Mouse (Mus musculus) v-Abl transformed pro-B cells (cell line): ENCODE results near the gene Ccdc180.

Experiments used
- in situ Hi-C, 2 experiments: fragments of 400-800 bp; cut with MboI; formaldehyde crosslinking; loops; one replicate each; pipeline ENCODE4 v1.15.1; 2025; ENCODE audit not compliant: unreplicated experiment in 2 of 2

Gene Ccdc180

GRCm38 (mm10) chr4:45909924-45910323 lies 19.8 kb downstream of the Ccdc180 start:
- in situ Hi-C loops: no loop called here

GRCm38 (mm10) chr4:45911256-45911655 lies 21.2 kb downstream of the Ccdc180 start:
- in situ Hi-C loops: no loop called here

GRCm38 (mm10) chr4:45911876-45912275 lies 21.8 kb downstream of the Ccdc180 start:
- in situ Hi-C loops: no loop called here

- in situ Hi-C loops: no loop called here
These were observed 27.0 kb downstream of the Ccdc180 start for GRCm38 (mm10) chr4:45917091-45917490.

- in situ Hi-C loops: no loop called here
These were observed 31.7 kb downstream of the Ccdc180 start for GRCm38 (mm10) chr4:45921663-45922435.

GRCm38 (mm10) chr4:45924011-45924410 lies 33.9 kb downstream of the Ccdc180 start:
- in situ Hi-C loops: no loop called here

- in situ Hi-C loops: no loop called here
These were observed 38.5 kb downstream of the Ccdc180 start for GRCm38 (mm10) chr4:45928561-45928960.

- in situ Hi-C loops: loop anchor here (5.0 to 10.0 kb wide), 2 partner anchors 181 to 183 kb away; no protein-coding TSS in a partner anchor
These were observed 51.5 kb downstream of the Ccdc180 start for GRCm38 (mm10) chr4:45941628-45942044.

- in situ Hi-C loops: loop anchor here in 1 of 2 experiments (10.0 kb wide), 1 partner anchor 177 kb away; no protein-coding TSS in a partner anchor
These were observed 57.6 kb downstream of the Ccdc180 start for GRCm38 (mm10) chr4:45947729-45948128.

GRCm38 (mm10) chr4:45949109-45949848 lies 59.2 kb downstream of the Ccdc180 start:
- in situ Hi-C loops: loop anchor here in 1 of 2 experiments (10.0 kb wide), 1 partner anchor 176 kb away; no protein-coding TSS in a partner anchor

- in situ Hi-C loops: loop anchor here in 1 of 2 experiments (25.0 kb wide), 1 partner anchor 510 kb away; the partner anchor contains the start of gene Anp32b
These were observed 61.7 kb downstream of the Ccdc180 start for GRCm38 (mm10) chr4:45951830-45952229.

- in situ Hi-C loops: loop anchor here in 1 of 2 experiments (25.0 kb wide), 1 partner anchor 509 kb away; the partner anchor contains the start of gene Anp32b
These were observed 63.2 kb downstream of the Ccdc180 start for GRCm38 (mm10) chr4:45953025-45953919.

GRCm38 (mm10) chr4:45955235-45955634 lies 65.1 kb downstream of the Ccdc180 start:
- in situ Hi-C loops: loop anchor here in 1 of 2 experiments (25.0 kb wide), 1 partner anchor 507 kb away; the partner anchor contains the start of gene Anp32b

GRCm38 (mm10) chr4:45956131-45956530 lies 66.0 kb downstream of the Ccdc180 start:
- in situ Hi-C loops: loop anchor here in 1 of 2 experiments (25.0 kb wide), 1 partner anchor 506 kb away; the partner anchor contains the start of gene Anp32b

- in situ Hi-C loops: loop anchor here in 1 of 2 experiments (25.0 kb wide), 1 partner anchor 506 kb away; the partner anchor contains the start of gene Anp32b
These were observed 66.6 kb downstream of the Ccdc180 start for GRCm38 (mm10) chr4:45956706-45957105.

GRCm38 (mm10) chr4:45964771-45965439 lies 74.8 kb downstream of the Ccdc180 start, which contains the start of gene Tdrd7:
Gene Tdrd7 (plus strand): TSS chr4:45965334.
- in situ Hi-C loops: loop anchor here in 1 of 2 experiments (25.0 kb wide), 1 partner anchor 497 kb away; the partner anchor contains the start of gene Anp32b

GRCm38 (mm10) chr4:45965737-45966447 lies 75.8 kb downstream of the Ccdc180 start:
- in situ Hi-C loops: loop anchor here in 1 of 2 experiments (25.0 kb wide), 1 partner anchor 496 kb away; the partner anchor contains the start of gene Anp32b

- in situ Hi-C loops: loop anchor here in 1 of 2 experiments (25.0 kb wide), 1 partner anchor 496 kb away; the partner anchor contains the start of gene Anp32b
These were observed 76.6 kb downstream of the Ccdc180 start for GRCm38 (mm10) chr4:45966716-45967115.
